Mouse (Mus musculus): ENCODE measurements around the gene Plcl2.

GRCm38 (mm10) chr17:50628716-50629115 lies 119.5 kb downstream of the Plcl2 start:
- TF ChIP-seq CTCF (IDR thresholded peaks at IDR 0.05; ENCODE audit: extremely low read depth, insufficient read length, insufficient replicate concordance, low read depth, low read length) (no peak), POLR2A (IDR thresholded peaks at IDR 0.05; ENCODE audit: low read depth, low read length) (no peak)

All from small intestine, adult 2 months (tissue).